Mouse (Mus musculus) hindbrain, embryonic 15.5 days (tissue): ENCODE measurements at regions not wholly inside any gene's neighbourhood (a gene's known extent, or its start where the extent isn't known, plus 50 kb on each side); places are given as distances from the start of the nearest gene placed in this dataset.

Source experiments
- ATAC-seq: fragments of 200-750 bp; cut with Nextera tagmentation; 2 replicates; pipeline ENCODE4 v1.8.0; 2017; ENCODE audit warnings: low read depth, moderate number of reproducible peaks, moderate TSS enrichment; ENCODE audit not compliant: low FRiP score
- H3K27ac ChIP-seq: fragments of 300-500 bp; sonication (generic); replicated peaks from 2 replicates; pipeline ENCODE4 v1.5.1; 2015; ENCODE audit warnings: mild to moderate bottlenecking, inconsistent platforms
- H3K27me3 ChIP-seq: fragments of 300-500 bp; sonication (generic); 2 replicates; pipeline ENCODE4 v1.6.1; 2015; ENCODE audit warnings: control low read depth, inconsistent platforms
- H3K36me3 ChIP-seq: fragments of 300-500 bp; sonication (generic); 2 replicates; pipeline ENCODE4 v1.6.1; 2015; ENCODE audit warnings: control low read depth, inconsistent platforms
- H3K4me1 ChIP-seq: fragments of 300-500 bp; sonication (generic); replicated peaks from 2 replicates; pipeline ENCODE4 v1.6.1; 2015; ENCODE audit warnings: control low read depth, inconsistent platforms
- H3K4me2 ChIP-seq: fragments of 300-500 bp; sonication (generic); 2 replicates; pipeline ENCODE4 v1.6.1; 2015; ENCODE audit warnings: moderate library complexity, mild to moderate bottlenecking, inconsistent platforms
- H3K4me3 ChIP-seq: fragments of 300-500 bp; sonication (generic); 2 replicates; pipeline ENCODE4 v1.5.1; 2015; ENCODE audit warnings: mild to moderate bottlenecking, inconsistent platforms
- H3K9ac ChIP-seq: fragments of 300-500 bp; sonication (generic); 2 replicates; pipeline ENCODE4 v1.6.1; 2015; ENCODE audit warnings: inconsistent platforms
- H3K9me3 ChIP-seq: fragments of 300-500 bp; sonication (generic); 2 replicates; pipeline ENCODE4 v1.6.1; 2016; ENCODE audit warnings: control low read depth, inconsistent platforms
- WGBS: fragments of 180-500 bp; shearing (Covaris S2); methylation state at CpG from one replicate; pipeline ENCODE4 v1.1.7; 2015; 5-methylcytosine and 5-hydroxymethylcytosine counted together

GRCm38 (mm10) chr10:126070984-126071713, 105.2 kb downstream of the Lrig3 start:
- Histone ChIP-seq H3K4me2 (no peak overlapping the region), H3K27ac (peak overlapping the region; percentile 66), H3K36me3 (no peaks in the 10 kb centered on the region), H3K27me3 (no peaks in the 10 kb centered on the region), H3K4me1 (peaks cover 16% of the 10 kb centered on the region), H3K4me3 (no peak overlapping the region), H3K9me3 (no peaks in the 10 kb centered on the region), H3K9ac (no peak overlapping the region)
- 31% methylated on average over 8 of the region's 8 CpGs for WGBS
- ATAC-seq = peak; percentile 94

GRCm38 (mm10) chr10:126071714-126072057, 105.7 kb downstream of the Lrig3 start:
- ATAC-seq = peak; percentile 75
- Histone ChIP-seq H3K9ac (no peak overlapping the region), H3K36me3 (no peaks in the 10 kb centered on the region), H3K27ac (peak overlapping the region; percentile 66), H3K27me3 (no peaks in the 10 kb centered on the region), H3K4me2 (no peak overlapping the region), H3K4me3 (no peak overlapping the region), H3K9me3 (no peaks in the 10 kb centered on the region), H3K4me1 (peaks cover 16% of the 10 kb centered on the region)
- WGBS = 44% methylated on average over 3 of the region's 3 CpGs

GRCm38 (mm10) chr10:126077313-126077966, 111.5 kb downstream of the Lrig3 start:
- no peaks in the 10 kb centered on the region for H3K9me3 ChIP-seq
- no peaks in the 10 kb centered on the region for H3K4me1 ChIP-seq
- no peaks in the 10 kb centered on the region for H3K27me3 ChIP-seq
- no peak overlapping the region for H3K4me2 ChIP-seq
- no peak overlapping the region for H3K4me3 ChIP-seq
- WGBS = 92% methylated on average over 1 of the region's 1 CpGs
- H3K9ac ChIP-seq = no peak overlapping the region
- no peaks in the 10 kb centered on the region for H3K36me3 ChIP-seq
- no peak overlapping the region for H3K27ac ChIP-seq
- ATAC-seq = no peak

GRCm38 (mm10) chr10:126082576-126082975, 116.6 kb downstream of the Lrig3 start:
- no peak for ATAC-seq
- Histone ChIP-seq H3K9me3 (no peaks in the 10 kb centered on the region), H3K9ac (no peak overlapping the region), H3K36me3 (no peaks in the 10 kb centered on the region), H3K27ac (no peak overlapping the region), H3K4me3 (no peak overlapping the region), H3K4me1 (no peaks in the 10 kb centered on the region), H3K27me3 (no peaks in the 10 kb centered on the region), H3K4me2 (no peak overlapping the region)
- 63% methylated on average over 11 of the region's 11 CpGs for WGBS

GRCm38 (mm10) chr10:126086684-126087083, 120.7 kb downstream of the Lrig3 start:
- Histone ChIP-seq H3K36me3 (no peaks in the 10 kb centered on the region), H3K4me2 (no peak overlapping the region), H3K9ac (no peak overlapping the region), H3K4me3 (no peak overlapping the region), H3K9me3 (no peaks in the 10 kb centered on the region), H3K27ac (no peak overlapping the region), H3K4me1 (no peaks in the 10 kb centered on the region), H3K27me3 (no peaks in the 10 kb centered on the region)
- no peak for ATAC-seq
- WGBS = 86% methylated on average over 5 of the region's 5 CpGs

GRCm38 (mm10) chr10:126094238-126094880, 128.4 kb downstream of the Lrig3 start:
- Histone ChIP-seq H3K36me3 (no peaks in the 10 kb centered on the region), H3K4me2 (no peak overlapping the region), H3K27me3 (no peaks in the 10 kb centered on the region), H3K9ac (no peak overlapping the region), H3K4me1 (0 out of 2 replicates have a peak, but pooled peaks cover 6% of the 10 kb centered on the region), H3K27ac (no peak overlapping the region), H3K4me3 (no peak overlapping the region), H3K9me3 (no peaks in the 10 kb centered on the region)
- 69% methylated on average over 16 of the region's 16 CpGs for WGBS
- no peak for ATAC-seq

GRCm38 (mm10) chr10:126097896-126098295, 131.9 kb downstream of the Lrig3 start:
- 87% methylated on average over 10 of the region's 10 CpGs for WGBS
- Histone ChIP-seq H3K36me3 (no peaks in the 10 kb centered on the region), H3K4me1 (0 out of 2 replicates have a peak, but pooled peaks cover 6% of the 10 kb centered on the region), H3K4me3 (no peak overlapping the region), H3K4me2 (no peak overlapping the region), H3K27me3 (no peaks in the 10 kb centered on the region), H3K27ac (no peak overlapping the region), H3K9ac (no peak overlapping the region), H3K9me3 (no peaks in the 10 kb centered on the region)
- no peak for ATAC-seq

- Histone ChIP-seq H3K4me2 (no peak overlapping the region), H3K36me3 (no peaks in the 10 kb centered on the region), H3K27ac (no peak overlapping the region), H3K9me3 (no peaks in the 10 kb centered on the region), H3K27me3 (no peaks in the 10 kb centered on the region), H3K4me3 (no peak overlapping the region), H3K9ac (no peak overlapping the region), H3K4me1 (no peaks in the 10 kb centered on the region)
- ATAC-seq = no peak
- WGBS = 77% methylated on average over 15 of the region's 15 CpGs
Observed at GRCm38 (mm10) chr10:126102876-126103275, 136.9 kb downstream of the Lrig3 start.

GRCm38 (mm10) chr10:126113106-126113505, 147.1 kb downstream of the Lrig3 start:
- no peak overlapping the region for H3K9ac ChIP-seq
- no peak overlapping the region for H3K4me3 ChIP-seq
- H3K36me3 ChIP-seq = no peaks in the 10 kb centered on the region
- no peaks in the 10 kb centered on the region for H3K27me3 ChIP-seq
- no peak for ATAC-seq
- H3K9me3 ChIP-seq = no peaks in the 10 kb centered on the region
- 90% methylated on average over 5 of the region's 5 CpGs for WGBS
- H3K4me2 ChIP-seq = no peak overlapping the region
- no peak overlapping the region for H3K27ac ChIP-seq
- no peaks in the 10 kb centered on the region for H3K4me1 ChIP-seq

- no peaks in the 10 kb centered on the region for H3K9me3 ChIP-seq
- H3K4me2 ChIP-seq = no peak overlapping the region
- ATAC-seq = no peak
- no peaks in the 10 kb centered on the region for H3K4me1 ChIP-seq
- H3K9ac ChIP-seq = no peak overlapping the region
- H3K36me3 ChIP-seq = no peaks in the 10 kb centered on the region
- 57% methylated on average over 7 of the region's 7 CpGs for WGBS
- no peak overlapping the region for H3K27ac ChIP-seq
- no peaks in the 10 kb centered on the region for H3K27me3 ChIP-seq
- no peak overlapping the region for H3K4me3 ChIP-seq
Observed at GRCm38 (mm10) chr10:126115386-126115785, 149.4 kb downstream of the Lrig3 start.

- Histone ChIP-seq H3K4me1 (no peaks in the 10 kb centered on the region), H3K36me3 (no peaks in the 10 kb centered on the region), H3K4me2 (no peak overlapping the region), H3K27ac (no peak overlapping the region), H3K9ac (no peak overlapping the region), H3K9me3 (no peaks in the 10 kb centered on the region), H3K4me3 (no peak overlapping the region), H3K27me3 (no peaks in the 10 kb centered on the region)
- ATAC-seq = no peak
- WGBS = 77% methylated on average over 10 of the region's 10 CpGs
Observed at GRCm38 (mm10) chr10:126121626-126122025, 155.7 kb downstream of the Lrig3 start.

GRCm38 (mm10) chr10:126122504-126122903, 156.5 kb downstream of the Lrig3 start:
- WGBS = 84% methylated on average over 5 of the region's 5 CpGs
- Histone ChIP-seq H3K27me3 (no peaks in the 10 kb centered on the region), H3K9me3 (no peaks in the 10 kb centered on the region), H3K4me1 (no peaks in the 10 kb centered on the region), H3K4me2 (no peak overlapping the region), H3K4me3 (no peak overlapping the region), H3K36me3 (no peaks in the 10 kb centered on the region), H3K9ac (no peak overlapping the region), H3K27ac (no peak overlapping the region)
- no peak for ATAC-seq
